Mouse (Mus musculus): Measurements from ENCODE around the gene Dram1.

Gene Dram1

DNA sequence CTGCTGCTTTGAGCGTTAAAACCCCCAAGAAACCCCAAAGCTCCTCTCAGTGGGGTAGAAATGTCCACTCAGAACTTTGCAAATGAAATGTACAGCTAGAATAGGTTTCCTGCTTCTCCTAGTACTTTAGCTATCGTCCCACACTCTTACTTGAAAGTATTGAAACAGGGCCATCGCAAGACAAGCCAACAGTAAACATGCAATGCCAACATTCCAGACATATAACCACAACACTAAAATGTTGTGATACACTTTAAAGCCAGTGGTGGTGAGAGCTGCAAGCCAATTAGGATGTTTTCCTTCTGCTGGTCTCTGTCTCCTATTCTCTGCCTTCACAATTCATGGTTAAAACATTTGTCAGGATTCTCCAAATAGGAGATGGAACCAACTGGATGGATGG, 97.2 kb downstream of the Dram1 start:
- DNase-seq = no peak

- no peak for DNase-seq
Measured at GRCm38 (mm10) chr10:88274045-88274444, 104.8 kb downstream of the Dram1 start.

All from cerebellum, postnatal 36 days (tissue).